Mouse (Mus musculus): ENCODE measurements around the gene Rab6b.

DNA sequence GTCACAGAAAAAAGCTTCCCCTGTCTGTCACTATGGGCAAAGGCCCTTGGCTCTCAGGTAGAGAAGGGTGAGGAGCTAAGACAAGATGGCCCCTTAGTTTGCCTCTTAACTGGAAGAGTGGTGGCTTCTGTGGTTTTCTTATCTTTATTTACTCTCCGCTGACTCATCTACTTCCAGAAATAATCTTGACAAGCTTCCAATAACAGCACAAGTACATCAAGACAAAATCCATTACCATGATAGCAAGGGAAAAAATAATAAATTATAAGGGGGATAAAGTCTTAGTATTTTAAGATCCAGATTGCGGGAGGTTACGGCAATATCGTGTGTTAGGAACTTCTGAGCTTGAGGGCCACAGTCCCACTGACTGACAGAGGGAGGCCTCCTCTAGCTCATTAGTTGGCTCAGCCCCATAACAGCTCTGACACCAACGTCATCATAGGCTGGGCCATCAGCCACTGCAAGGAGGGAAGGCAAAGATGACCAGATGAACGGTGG is 33.3 kb upstream of the Rab6b start:
- TF ChIP-seq CTCF (IDR thresholded peaks at IDR 0.05; ENCODE audit: low read depth, low read length) (no peak), POLR2A (IDR thresholded peaks at IDR 0.05; ENCODE audit: borderline replicate concordance, low read depth, low read length) (no peak)
